Mouse (Mus musculus) liver, postnatal 0 days (tissue): ENCODE measurements at regions not wholly inside any gene's neighbourhood (a gene's known extent, or its start where the extent isn't known, plus 50 kb on each side); places are given as distances from the start of the nearest gene placed in this dataset.
A peak's percentile ranks its signal among the peaks of the same experiment; 100 is the strongest.

Source experiments
- ATAC-seq: fragments of 200-750 bp; cut with Nextera tagmentation; 2 replicates; pipeline ENCODE4 v1.8.0; 2017; ENCODE audit warnings: mild to moderate bottlenecking, moderate library complexity
- DNase-seq: peaks from one replicate; pipeline ENCODE4 v3.0.0-alpha.2; 2016
- H3K27ac ChIP-seq: fragments of 300-500 bp; sonication (generic); 2 replicates; pipeline ENCODE4 v1.5.1; 2014; ENCODE audit warnings: antibody characterized with exemption, moderate library complexity, mild to moderate bottlenecking, low read depth
- H3K27me3 ChIP-seq: fragments of 300-500 bp; sonication (generic); 2 replicates; pipeline ENCODE4 v1.6.1; 2014; ENCODE audit warnings: low read length, control low read depth, mixed read lengths; ENCODE audit not compliant: insufficient read depth
- H3K36me3 ChIP-seq: fragments of 300-500 bp; sonication (generic); replicated peaks from 2 replicates; pipeline ENCODE4 v1.6.1; 2014; ENCODE audit warnings: mild to moderate bottlenecking, control low read depth, low read length, moderate library complexity, mixed read lengths; ENCODE audit not compliant: insufficient read depth
- H3K4me1 ChIP-seq: fragments of 300-500 bp; sonication (generic); 2 replicates; pipeline ENCODE4 v1.6.1; 2014; ENCODE audit warnings: antibody characterized with exemption, mild to moderate bottlenecking, control low read depth; ENCODE audit not compliant: insufficient read depth
- H3K4me2 ChIP-seq: fragments of 300-500 bp; sonication (generic); 2 replicates; pipeline ENCODE4 v1.6.1; 2014; ENCODE audit warnings: low read depth, mild to moderate bottlenecking, low read length, moderate library complexity, mixed read lengths
- H3K4me3 ChIP-seq: fragments of 300-500 bp; sonication (generic); 2 replicates; pipeline ENCODE4 v1.5.1; 2014; ENCODE audit warnings: low read depth, low read length
- H3K9ac ChIP-seq: fragments of 300-500 bp; sonication (generic); replicated peaks from 2 replicates; pipeline ENCODE4 v1.6.1; 2014; ENCODE audit warnings: mild to moderate bottlenecking, moderate library complexity
- H3K9me3 ChIP-seq: fragments of 300-500 bp; sonication (generic); 2 replicates; pipeline ENCODE4 v1.6.1; 2016; ENCODE audit warnings: mild to moderate bottlenecking, control low read depth, low read length, mixed read lengths
- CTCF ChIP-seq: sonication (generic); IDR thresholded peaks from 2 replicates; pipeline ENCODE4 v1.5.1; 2016; ENCODE audit warnings: antibody characterized with exemption, low read depth
- EP300 ChIP-seq: IDR thresholded peaks from 2 replicates; pipeline ENCODE4 v1.6.1; 2016; ENCODE audit warnings: antibody characterized with exemption, low read depth, mild to moderate bottlenecking
- WGBS: fragments of 180-500 bp; shearing (Covaris S2); extraction: QIAGEN DNeasy Blood & Tissue Kit; methylation state at CpG from one replicate; pipeline ENCODE4 v1.1.7; 2014; ENCODE audit not compliant: insufficient replicate concordance; 5-methylcytosine and 5-hydroxymethylcytosine counted together

- H3K36me3 ChIP-seq, result no peaks in the 10 kb centered on the region
- TF ChIP-seq CTCF, result no peak
- TF ChIP-seq EP300, result no peak
- H3K4me3 ChIP-seq, result no peak overlapping the region
- H3K27me3 ChIP-seq, result no peaks in the 10 kb centered on the region
- 51% methylated on average over 6 of the region's 6 CpGs for WGBS
- H3K4me2 ChIP-seq, result no peak overlapping the region
- H3K9ac ChIP-seq, result no peak overlapping the region
- no peak for ATAC-seq
- peaks cover 6% of the 10 kb centered on the region; the same call in 1 of the 2 replicates for H3K4me1 ChIP-seq
- no peaks in the 10 kb centered on the region for H3K9me3 ChIP-seq
- no peak overlapping the region for H3K27ac ChIP-seq
- no peak for DNase-seq
Measured at GRCm38 (mm10) chr14:60439106-60439505, 66.0 kb downstream of the Amer2 start.

GRCm38 (mm10) chr14:60443821-60444551 lies 70.9 kb downstream of the Amer2 start:
- ATAC-seq, result no peak
- Histone ChIP-seq H3K27ac (0 out of 2 replicates have a peak overlapping the region, but pooled peaks have one; percentile 52), H3K9ac (no peak overlapping the region), H3K4me2 (no peak overlapping the region; the same call in 1 of the 2 replicates), H3K36me3 (no peaks in the 10 kb centered on the region), H3K9me3 (no peaks in the 10 kb centered on the region), H3K4me3 (no peak overlapping the region), H3K4me1 (peaks cover 9% of the 10 kb centered on the region; the same call in 1 of the 2 replicates), H3K27me3 (no peaks in the 10 kb centered on the region)
- TF ChIP-seq EP300 (no peak), CTCF (no peak)
- WGBS, result 41% methylated on average over 7 of the region's 7 CpGs
- no peak for DNase-seq

- DNase-seq, result no peak
- no peak for TF ChIP-seq EP300
- no peak for TF ChIP-seq CTCF
- Histone ChIP-seq H3K27ac (peak overlapping the region; percentile 52), H3K9me3 (no peaks in the 10 kb centered on the region), H3K27me3 (no peaks in the 10 kb centered on the region), H3K4me3 (no peak overlapping the region), H3K9ac (no peak overlapping the region; the same call in 1 of the 2 replicates), H3K4me2 (no peak overlapping the region), H3K4me1 (peaks cover 9% of the 10 kb centered on the region; the same call in 1 of the 2 replicates), H3K36me3 (no peaks in the 10 kb centered on the region)
- no peak for ATAC-seq
- WGBS, result 21% methylated on average over 3 of the region's 3 CpGs
Measured at GRCm38 (mm10) chr14:60444552-60444937, 71.5 kb downstream of the Amer2 start.

- H3K4me1 ChIP-seq, result peaks cover 9% of the 10 kb centered on the region; the same call in 1 of the 2 replicates
- no peaks in the 10 kb centered on the region for H3K27me3 ChIP-seq
- no peak overlapping the region for H3K27ac ChIP-seq
- no peak for ATAC-seq
- H3K9me3 ChIP-seq, result no peaks in the 10 kb centered on the region
- no peak for TF ChIP-seq EP300
- 65% methylated on average over 6 of the region's 6 CpGs for WGBS
- DNase-seq, result no peak
- no peak overlapping the region for H3K4me3 ChIP-seq
- H3K9ac ChIP-seq, result no peak overlapping the region
- H3K4me2 ChIP-seq, result no peak overlapping the region
- no peaks in the 10 kb centered on the region for H3K36me3 ChIP-seq
Measured at GRCm38 (mm10) chr14:60446037-60446436, 73.0 kb downstream of the Amer2 start.

- ATAC-seq (no peak), DNase-seq (no peak)
- Histone ChIP-seq H3K4me1 (no peaks in the 10 kb centered on the region), H3K36me3 (no peaks in the 10 kb centered on the region), H3K9me3 (no peaks in the 10 kb centered on the region), H3K27me3 (no peaks in the 10 kb centered on the region), H3K4me3 (no peak overlapping the region), H3K27ac (no peak overlapping the region), H3K9ac (no peak overlapping the region), H3K4me2 (no peak overlapping the region)
- TF ChIP-seq CTCF (no peak), EP300 (no peak)
- 82% methylated on average over 9 of the region's 9 CpGs for WGBS
Measured at GRCm38 (mm10) chr14:60451216-60451615, 78.2 kb downstream of the Amer2 start.

GRCm38 (mm10) chr14:60451684-60452083 lies 78.6 kb downstream of the Amer2 start:
- no peaks in the 10 kb centered on the region for H3K27me3 ChIP-seq
- H3K27ac ChIP-seq, result no peak overlapping the region
- no peak overlapping the region for H3K4me3 ChIP-seq
- 81% methylated on average over 7 of the region's 7 CpGs for WGBS
- TF ChIP-seq CTCF (peak; percentile 46), EP300 (no peak)
- no peaks in the 10 kb centered on the region for H3K9me3 ChIP-seq
- ATAC-seq (no peak), DNase-seq (peak; percentile 32)
- H3K4me1 ChIP-seq, result no peaks in the 10 kb centered on the region
- no peak overlapping the region for H3K4me2 ChIP-seq
- no peaks in the 10 kb centered on the region for H3K36me3 ChIP-seq
- H3K9ac ChIP-seq, result no peak overlapping the region
